Mouse (Mus musculus) liver, embryonic 11.5 days (tissue): Measurements from ENCODE around the gene Cmtm6. TPM values are rescaled to one million over a fixed set of nuclear protein-coding genes. Genes with fewer than 3 reads are reported as not detected.

Experiments used
- ATAC-seq: fragments of 200-750 bp; cut with Nextera tagmentation; replicated peaks from 2 replicates; pipeline ENCODE4 v1.8.0; 2017; ENCODE audit warnings: moderate number of reproducible peaks, mild to moderate bottlenecking, moderate TSS enrichment, moderate library complexity; ENCODE audit not compliant: low FRiP score
- DNase-seq: peaks from one replicate; pipeline ENCODE4 v3.0.0-alpha.2; 2017; ENCODE audit warnings: low spot score
- H3K27ac ChIP-seq: fragments of 300-500 bp; sonication (generic); 2 replicates; pipeline ENCODE4 v1.5.1; 2014; ENCODE audit warnings: mild to moderate bottlenecking, low read depth, low read length, control low read depth
- H3K27me3 ChIP-seq: fragments of 300-500 bp; sonication (generic); replicated peaks from 2 replicates; pipeline ENCODE4 v1.6.1; 2014; ENCODE audit warnings: low read length, mixed read lengths; ENCODE audit not compliant: control insufficient read depth, insufficient read depth
- H3K36me3 ChIP-seq: fragments of 300-500 bp; sonication (generic); 2 replicates; pipeline ENCODE4 v1.6.1; 2014; ENCODE audit warnings: mild to moderate bottlenecking, low read length, moderate library complexity, mixed read lengths; ENCODE audit not compliant: control insufficient read depth, insufficient read depth
- H3K4me1 ChIP-seq: fragments of 300-500 bp; sonication (generic); replicated peaks from 2 replicates; pipeline ENCODE4 v1.6.1; 2014; ENCODE audit warnings: low read length, mixed read lengths; ENCODE audit not compliant: control insufficient read depth, insufficient read depth
- H3K4me2 ChIP-seq: fragments of 300-500 bp; sonication (generic); 2 replicates; pipeline ENCODE4 v1.6.1; 2014; ENCODE audit warnings: mild to moderate bottlenecking, control low read depth, moderate library complexity
- H3K4me3 ChIP-seq: fragments of 300-500 bp; sonication (generic); 2 replicates; pipeline ENCODE4 v1.5.1; 2014; ENCODE audit warnings: low read depth, low read length, control low read depth
- H3K9ac ChIP-seq: fragments of 300-500 bp; sonication (generic); 2 replicates; pipeline ENCODE4 v1.6.1; 2014; ENCODE audit warnings: low read depth, low read length, control low read depth
- H3K9me3 ChIP-seq: fragments of 300-500 bp; sonication (generic); 2 replicates; pipeline ENCODE4 v1.6.1; 2016; ENCODE audit warnings: low read length, inconsistent platforms, mixed read lengths; ENCODE audit not compliant: control insufficient read depth
- WGBS: fragments of 180-500 bp; shearing (Covaris S2); extraction: QIAGEN DNeasy Blood & Tissue Kit; methylation state at CpG from one replicate; pipeline ENCODE4 v1.1.7; 2014; 5-methylcytosine and 5-hydroxymethylcytosine counted together
- polyA plus RNA-seq: library from polyadenylated mRNA; unstranded; fragments of >200 nt; fragmentation: Nextera tagmentation; extraction: Ambion mirVana; gene quantifications from 2 replicates; pipeline ENCODE4 v1.2.1, GENCODE M21; 2014

Gene Cmtm6
- polyA plus RNA-seq, 1 experiment from 2014 or later, result 36.6 TPM

GRCm38 (mm10) chr9:114740336-114740735 is 9.4 kb downstream of the Cmtm6 start:
- DNase-seq (no peak), ATAC-seq (no peak)
- peaks cover 12% of the 10 kb centered on the region for H3K4me1 ChIP-seq

GRCm38 (mm10) chr9:114742731-114743130 is 11.8 kb downstream of the Cmtm6 start:
- no peak overlapping the region for H3K4me3 ChIP-seq
- peaks cover 11% of the 10 kb centered on the region for H3K36me3 ChIP-seq
- H3K9ac ChIP-seq, result no peak overlapping the region
- H3K9me3 ChIP-seq, result no peaks in the 10 kb centered on the region
- DNase-seq, result no peak
- H3K27me3 ChIP-seq, result no peaks in the 10 kb centered on the region
- H3K4me1 ChIP-seq, result peaks cover 3% of the 10 kb centered on the region; the same call in 1 of the 2 replicates
- H3K4me2 ChIP-seq, result no peak overlapping the region
- peak overlapping the region; percentile 38; the same call in 1 of the 2 replicates for H3K27ac ChIP-seq
- 56% methylated on average over 2 of the region's 2 CpGs for WGBS
- ATAC-seq, result peak; percentile 16; the same call in 1 of the 2 replicates

More at GRCm38 (mm10) chr9:114740336-114740735, 9.4 kb downstream of the Cmtm6 start:
- WGBS, result 88% methylated on average over 9 of the region's 9 CpGs
- no peaks in the 10 kb centered on the region for H3K9me3 ChIP-seq
- no peak overlapping the region for H3K4me3 ChIP-seq
- H3K36me3 ChIP-seq, result no peaks in the 10 kb centered on the region; the same call in none of the 2 replicates
- no peak overlapping the region for H3K4me2 ChIP-seq
- no peak overlapping the region for H3K27ac ChIP-seq
- no peaks in the 10 kb centered on the region for H3K27me3 ChIP-seq
- H3K9ac ChIP-seq, result no peak overlapping the region

GRCm38 (mm10) chr9:114745163-114745562 is 14.2 kb downstream of the Cmtm6 start:
- ATAC-seq, result no peak
- H3K4me3 ChIP-seq, result no peak overlapping the region
- peaks cover 3% of the 10 kb centered on the region; the same call in 1 of the 2 replicates for H3K4me1 ChIP-seq
- peaks cover 16% of the 10 kb centered on the region for H3K36me3 ChIP-seq
- 65% methylated on average over 4 of the region's 4 CpGs for WGBS
- no peak overlapping the region for H3K4me2 ChIP-seq
- no peaks in the 10 kb centered on the region for H3K9me3 ChIP-seq
- no peak overlapping the region for H3K27ac ChIP-seq
- no peak for DNase-seq
- no peak overlapping the region for H3K9ac ChIP-seq
- no peaks in the 10 kb centered on the region for H3K27me3 ChIP-seq

- H3K9me3 ChIP-seq, result no peaks in the 10 kb centered on the region
- DNase-seq (no peak), ATAC-seq (no peak)
- H3K4me2 ChIP-seq, result no peak overlapping the region
- H3K36me3 ChIP-seq, result peaks cover 16% of the 10 kb centered on the region
- no peak overlapping the region for H3K9ac ChIP-seq
- no peaks in the 10 kb centered on the region for H3K27me3 ChIP-seq
- WGBS, result 66% methylated on average over 4 of the region's 4 CpGs
- no peak overlapping the region for H3K4me3 ChIP-seq
- no peak overlapping the region for H3K27ac ChIP-seq
- H3K4me1 ChIP-seq, result peaks cover 3% of the 10 kb centered on the region; the same call in 1 of the 2 replicates
These were observed 14.7 kb downstream of the Cmtm6 start for GRCm38 (mm10) chr9:114745654-114746053.

GRCm38 (mm10) chr9:114747012-114747411 is 16.1 kb downstream of the Cmtm6 start:
- no peak overlapping the region for H3K9ac ChIP-seq
- no peak overlapping the region for H3K27ac ChIP-seq
- peaks cover 3% of the 10 kb centered on the region; the same call in 1 of the 2 replicates for H3K4me1 ChIP-seq
- H3K9me3 ChIP-seq, result no peaks in the 10 kb centered on the region
- H3K4me2 ChIP-seq, result no peak overlapping the region
- H3K4me3 ChIP-seq, result no peak overlapping the region
- ATAC-seq, result no peak
- peaks cover 16% of the 10 kb centered on the region for H3K36me3 ChIP-seq
- WGBS, result 82% methylated on average over 10 of the region's 10 CpGs
- no peaks in the 10 kb centered on the region for H3K27me3 ChIP-seq
- DNase-seq, result no peak

- Histone ChIP-seq H3K27ac (no peak overlapping the region), H3K9ac (no peak overlapping the region), H3K4me1 (peaks cover 3% of the 10 kb centered on the region; the same call in 1 of the 2 replicates), H3K4me3 (no peak overlapping the region), H3K27me3 (no peaks in the 10 kb centered on the region), H3K9me3 (no peaks in the 10 kb centered on the region), H3K36me3 (peaks cover 16% of the 10 kb centered on the region), H3K4me2 (no peak overlapping the region)
- WGBS, result 84% methylated on average over 12 of the region's 12 CpGs
- DNase-seq, result no peak
- no peak for ATAC-seq
These were observed 16.6 kb downstream of the Cmtm6 start for GRCm38 (mm10) chr9:114747466-114747865.

- Histone ChIP-seq H3K9me3 (no peaks in the 10 kb centered on the region), H3K4me3 (no peak overlapping the region), H3K27me3 (no peaks in the 10 kb centered on the region), H3K9ac (no peak overlapping the region), H3K4me1 (no peaks in the 10 kb centered on the region; the same call in 1 of the 2 replicates), H3K27ac (no peak overlapping the region), H3K4me2 (no peak overlapping the region), H3K36me3 (peaks cover 17% of the 10 kb centered on the region)
- DNase-seq, result no peak
- no peak for ATAC-seq
- WGBS, result 79% methylated on average over 3 of the region's 3 CpGs
These were observed 20.7 kb downstream of the Cmtm6 start for GRCm38 (mm10) chr9:114751582-114751981.

GRCm38 (mm10) chr9:114752311-114752710 is 21.4 kb downstream of the Cmtm6 start:
- H3K9me3 ChIP-seq, result no peaks in the 10 kb centered on the region
- ATAC-seq, result peak; percentile 1; the same call in 1 of the 2 replicates
- WGBS, result 66% methylated on average over 9 of the region's 9 CpGs
- no peak overlapping the region for H3K4me3 ChIP-seq
- H3K4me2 ChIP-seq, result peak overlapping the region; percentile 83; the same call in 1 of the 2 replicates
- no peak for DNase-seq
- no peaks in the 10 kb centered on the region; the same call in 1 of the 2 replicates for H3K4me1 ChIP-seq
- peaks cover 16% of the 10 kb centered on the region for H3K36me3 ChIP-seq
- no peak overlapping the region for H3K9ac ChIP-seq
- no peak overlapping the region for H3K27ac ChIP-seq
- no peaks in the 10 kb centered on the region for H3K27me3 ChIP-seq

GRCm38 (mm10) chr9:114752863-114753484 is 22.1 kb downstream of the Cmtm6 start:
- H3K4me1 ChIP-seq, result no peaks in the 10 kb centered on the region; the same call in 1 of the 2 replicates
- H3K4me3 ChIP-seq, result peak overlapping the region; percentile 60
- no peak overlapping the region for H3K27ac ChIP-seq
- H3K9me3 ChIP-seq, result no peaks in the 10 kb centered on the region
- DNase-seq (peak; percentile 89), ATAC-seq (peak; percentile 90)
- H3K9ac ChIP-seq, result peak overlapping the region; percentile 69
- peak overlapping the region; percentile 83 for H3K4me2 ChIP-seq
- peaks cover 11% of the 10 kb centered on the region for H3K36me3 ChIP-seq
- no peaks in the 10 kb centered on the region for H3K27me3 ChIP-seq
- 7% methylated on average over 36 of the region's 36 CpGs for WGBS
